Mouse (Mus musculus) spleen, postnatal 4 days (tissue): ENCODE measurements at regions not wholly inside any gene's neighbourhood (a gene's known extent, or its start where the extent isn't known, plus 50 kb on each side); places are given as distances from the start of the nearest gene placed in this dataset.
A peak's percentile ranks its signal among the peaks of the same experiment; 100 is the strongest.

Source experiments
- DNase-seq, 2 experiments: peaks; one replicate each; pipeline ENCODE4 v3.0.0; 2022; ENCODE audit warnings: low spot score in 2 of 2

GRCm38 (mm10) chr3:148762541-148763225, 227.7 kb downstream of the Adgrl2 start:
- no peak for DNase-seq

GRCm38 (mm10) chr3:148761586-148761985, 228.8 kb downstream of the Adgrl2 start:
- DNase-seq = no peak

GRCm38 (mm10) chr3:148759500-148759899, 230.9 kb downstream of the Adgrl2 start:
- DNase-seq = no peak

- peak in 1 of 2 experiments; percentile 21 for DNase-seq
Observed at GRCm38 (mm10) chr3:148746234-148746633, 244.1 kb downstream of the Adgrl2 start.

GRCm38 (mm10) chr3:148744651-148745050, 245.7 kb downstream of the Adgrl2 start:
- DNase-seq = peak in 1 of 2 experiments; percentile 20

GRCm38 (mm10) chr3:148734194-148734749, 256.1 kb downstream of the Adgrl2 start:
- peak in 1 of 2 experiments; percentile 41 for DNase-seq

- peak in 1 of 2 experiments; percentile 30 for DNase-seq
Observed at GRCm38 (mm10) chr3:148733227-148733854, 257.0 kb downstream of the Adgrl2 start.

- DNase-seq = peak in 1 of 2 experiments; percentile 9
Observed at GRCm38 (mm10) chr3:148731436-148731835, 258.9 kb downstream of the Adgrl2 start.

- peak; percentile 36 to 64 for DNase-seq
Observed at GRCm38 (mm10) chr3:148729242-148729680, 261.1 kb downstream of the Adgrl2 start.

GRCm38 (mm10) chr3:148728513-148729241, 261.7 kb downstream of the Adgrl2 start:
- no peak for DNase-seq

- DNase-seq = no peak
Observed at GRCm38 (mm10) chr3:148726596-148727331, 263.6 kb downstream of the Adgrl2 start.

GRCm38 (mm10) chr3:148696555-148696954, 293.8 kb downstream of the Adgrl2 start:
- DNase-seq = peak in 1 of 2 experiments; percentile 22

- DNase-seq = no peak
Observed at GRCm38 (mm10) chr3:148695453-148695852, 294.9 kb downstream of the Adgrl2 start.

- DNase-seq = no peak
Observed at GRCm38 (mm10) chr3:148683181-148683580, 307.2 kb downstream of the Adgrl2 start.

GRCm38 (mm10) chr3:148682445-148682994, 307.8 kb downstream of the Adgrl2 start:
- DNase-seq = no peak

- no peak for DNase-seq
Observed at GRCm38 (mm10) chr3:148681186-148681585, 309.2 kb downstream of the Adgrl2 start.

- DNase-seq = no peak
Observed at GRCm38 (mm10) chr3:148680737-148681136, 309.6 kb downstream of the Adgrl2 start.

- no peak for DNase-seq
Observed at GRCm38 (mm10) chr3:148680086-148680485, 310.3 kb downstream of the Adgrl2 start.

GRCm38 (mm10) chr3:148679121-148679520, 311.2 kb downstream of the Adgrl2 start:
- DNase-seq = no peak

GRCm38 (mm10) chr3:148676025-148676424, 314.3 kb downstream of the Adgrl2 start:
- DNase-seq = no peak

- DNase-seq = no peak
Observed at GRCm38 (mm10) chr3:148662888-148663477, 327.4 kb downstream of the Adgrl2 start.
